Mouse (Mus musculus) limb, embryonic 12.5 days (tissue): ENCODE data around the gene Arl15. TPM values are rescaled to one million over a fixed set of nuclear protein-coding genes. Genes with fewer than 3 reads are reported as not detected.

Experiments
- ATAC-seq: fragments of 200-750 bp; cut with Nextera tagmentation; 2 replicates; pipeline ENCODE4 v1.8.0; 2017; ENCODE audit warnings: low read depth, moderate TSS enrichment; ENCODE audit not compliant: insufficient number of reproducible peaks, insufficient read depth, low FRiP score, low TSS enrichment
- H3K27ac ChIP-seq: fragments of 300-500 bp; sonication (generic); 2 replicates; pipeline ENCODE4 v1.5.1; 2016; ENCODE audit warnings: mild to moderate bottlenecking, moderate library complexity
- H3K27me3 ChIP-seq: fragments of 300-500 bp; sonication (generic); 2 replicates; pipeline ENCODE4 v1.6.1; 2016; ENCODE audit warnings: mild to moderate bottlenecking, moderate library complexity
- H3K36me3 ChIP-seq: fragments of 300-500 bp; sonication (generic); 2 replicates; pipeline ENCODE4 v1.6.1; 2016; ENCODE audit warnings: mild to moderate bottlenecking, moderate library complexity
- H3K4me1 ChIP-seq: fragments of 300-500 bp; sonication (generic); replicated peaks from 2 replicates; pipeline ENCODE4 v1.6.1; 2016
- H3K4me2 ChIP-seq: fragments of 300-500 bp; sonication (generic); 2 replicates; pipeline ENCODE4 v1.6.1; 2016; ENCODE audit warnings: mild to moderate bottlenecking, moderate library complexity
- H3K4me3 ChIP-seq: fragments of 300-500 bp; sonication (generic); replicated peaks from 2 replicates; pipeline ENCODE4 v1.5.1; 2016; ENCODE audit warnings: mild to moderate bottlenecking
- H3K9ac ChIP-seq: fragments of 300-500 bp; sonication (generic); replicated peaks from 2 replicates; pipeline ENCODE4 v1.6.1; 2016; ENCODE audit warnings: mild to moderate bottlenecking, moderate library complexity
- H3K9me3 ChIP-seq: fragments of 300-500 bp; sonication (generic); 2 replicates; pipeline ENCODE4 v1.6.1; 2016; ENCODE audit warnings: mild to moderate bottlenecking, moderate library complexity
- WGBS: fragments of 180-500 bp; shearing (Covaris S2); methylation state at CpG from one replicate; pipeline ENCODE4 v1.1.7; 2016; 5-methylcytosine and 5-hydroxymethylcytosine counted together
- polyA plus RNA-seq: library from polyadenylated mRNA; unstranded; fragments of >200 nt; fragmentation: Nextera tagmentation; extraction: Ambion mirVana; gene quantifications from 2 replicates; pipeline ENCODE4 v1.2.1, GENCODE M21; 2016

Gene Arl15
- polyA plus RNA-seq, 1 experiment from 2014 or later: 17.4 TPM

DNA sequence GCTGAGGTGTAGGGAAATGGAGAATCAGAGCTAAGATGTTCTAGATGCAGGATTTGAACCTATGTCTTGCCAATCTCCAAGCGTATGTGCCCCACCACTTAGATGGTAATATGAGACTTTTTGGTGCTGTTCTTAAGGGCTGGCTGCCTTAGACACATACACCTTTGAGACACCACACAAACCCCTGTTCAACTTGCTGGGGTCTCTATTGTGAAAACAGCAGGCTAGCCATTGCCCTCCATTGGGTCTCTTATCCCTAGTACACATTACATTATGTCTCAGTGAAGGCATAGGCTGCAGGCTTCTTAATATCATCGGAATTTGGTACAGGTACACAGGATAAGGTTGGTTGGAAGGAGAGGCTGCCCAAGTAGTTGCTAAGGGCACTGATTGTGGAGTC, 16.8 kb downstream of the Arl15 start:
- 94% methylated on average over 2 of the region's 2 CpGs for WGBS

DNA sequence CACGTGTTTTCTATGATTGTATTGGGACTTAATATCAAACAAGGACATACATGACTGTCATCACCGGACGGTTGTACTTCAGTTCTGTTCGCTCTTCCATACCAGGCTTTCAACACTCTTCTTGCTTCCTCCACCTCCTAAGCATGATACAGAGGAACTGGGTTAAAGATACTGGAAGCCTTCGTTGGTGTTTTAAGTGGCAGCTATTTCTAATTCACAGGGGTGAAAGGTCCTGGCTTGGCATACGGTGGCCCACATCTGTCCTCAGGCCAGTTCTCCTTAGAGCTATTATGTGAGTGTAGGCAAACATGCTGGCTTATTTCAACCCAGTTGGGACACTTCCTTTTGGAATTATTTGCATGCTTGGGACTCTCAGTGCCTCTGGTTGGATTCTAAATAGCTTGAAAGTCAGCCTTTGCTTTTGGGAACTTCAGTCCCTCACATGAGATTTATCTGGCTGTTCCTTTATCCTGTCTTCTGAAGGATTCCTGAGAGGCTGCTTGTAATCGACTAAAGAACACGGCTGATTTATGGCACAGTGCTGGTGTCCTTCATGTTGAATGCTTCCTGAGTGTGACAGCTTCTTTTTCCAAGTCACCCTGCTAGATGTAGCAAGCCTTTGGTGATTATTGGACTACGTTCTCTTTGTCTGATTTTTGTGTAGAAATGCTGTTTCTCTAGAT, 17.7 kb downstream of the Arl15 start:
- Histone ChIP-seq H3K9ac (no peak overlapping the region), H3K4me3 (no peak overlapping the region), H3K4me2 (no peak overlapping the region), H3K27me3 (no peaks in the 10 kb centered on the region), H3K27ac (no peak overlapping the region), H3K9me3 (no peaks in the 10 kb centered on the region), H3K4me1 (peaks cover 34% of the 10 kb centered on the region), H3K36me3 (no peaks in the 10 kb centered on the region)
- ATAC-seq: no peak
- 35% methylated on average over 9 of the region's 9 CpGs for whole genome bisulfite sequencing

More for the DNA sequence above, 16.8 kb downstream of the Arl15 start:
- Histone ChIP-seq H3K4me1 (peaks cover 30% of the 10 kb centered on the region), H3K4me3 (no peak overlapping the region), H3K9ac (no peak overlapping the region), H3K27me3 (no peaks in the 10 kb centered on the region), H3K9me3 (no peaks in the 10 kb centered on the region), H3K4me2 (no peak overlapping the region), H3K27ac (no peak overlapping the region), H3K36me3 (no peaks in the 10 kb centered on the region)
- ATAC-seq: no peak

DNA sequence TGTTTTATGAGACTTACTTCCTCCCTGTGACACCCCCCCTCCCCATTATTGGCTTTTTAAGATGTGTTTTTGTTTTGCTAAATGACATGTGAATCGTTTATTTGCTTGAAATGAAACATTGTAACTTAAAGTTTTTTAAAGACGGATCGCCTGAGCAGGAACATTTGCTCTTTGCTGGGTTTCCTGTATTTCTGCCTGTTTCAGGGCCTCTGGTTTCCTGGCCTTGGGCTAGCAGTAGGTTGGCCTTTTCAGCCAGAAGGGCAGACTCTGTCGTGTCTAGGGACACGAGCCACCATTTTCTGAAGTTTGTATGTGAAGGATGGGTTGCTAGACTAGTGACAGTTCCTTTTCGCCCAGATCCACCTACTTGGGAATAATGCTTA, 18.3 kb downstream of the Arl15 start:
- H3K36me3 ChIP-seq: no peaks in the 10 kb centered on the region
- 34% methylated on average over 6 of the region's 6 CpGs for WGBS
- no peaks in the 10 kb centered on the region for H3K27me3 ChIP-seq
- H3K27ac ChIP-seq: no peak overlapping the region
- no peak overlapping the region for H3K4me2 ChIP-seq
- no peaks in the 10 kb centered on the region for H3K9me3 ChIP-seq
- H3K9ac ChIP-seq: no peak overlapping the region
- H3K4me1 ChIP-seq: peaks cover 34% of the 10 kb centered on the region
- no peak overlapping the region for H3K4me3 ChIP-seq
- ATAC-seq: no peak

DNA sequence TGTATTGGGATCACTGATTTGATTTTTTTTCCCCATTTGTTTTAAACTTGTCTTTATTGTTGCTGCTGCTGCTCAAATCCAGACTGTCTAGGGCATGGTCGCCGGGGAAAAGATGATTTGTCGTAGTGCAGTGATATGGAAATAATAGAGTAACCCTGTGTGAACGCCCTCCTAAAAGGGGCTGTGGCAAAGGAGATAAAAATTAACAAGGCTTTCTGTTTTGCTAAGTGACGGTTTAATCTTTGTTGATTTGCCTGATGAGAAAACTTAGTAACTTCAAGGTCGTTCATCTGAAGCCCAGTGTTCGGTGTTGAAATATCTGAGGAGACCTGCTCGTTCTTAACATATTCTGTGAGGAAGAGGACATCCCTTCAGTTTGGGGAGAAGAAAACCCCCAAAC, 19.8 kb downstream of the Arl15 start:
- Histone ChIP-seq H3K4me2 (no peak overlapping the region), H3K4me1 (peaks cover 34% of the 10 kb centered on the region), H3K27ac (no peak overlapping the region), H3K27me3 (no peaks in the 10 kb centered on the region), H3K9me3 (no peaks in the 10 kb centered on the region), H3K36me3 (no peaks in the 10 kb centered on the region), H3K9ac (no peak overlapping the region), H3K4me3 (no peak overlapping the region)
- WGBS: 76% methylated on average over 8 of the region's 8 CpGs
- ATAC-seq: no peak

GRCm38 (mm10) chr13:113815697-113816420, 21.6 kb downstream of the Arl15 start:
- 22% methylated on average over 15 of the region's 15 CpGs for WGBS
- Histone ChIP-seq H3K4me3 (no peak overlapping the region), H3K4me1 (peaks cover 34% of the 10 kb centered on the region), H3K27me3 (no peaks in the 10 kb centered on the region), H3K9ac (no peak overlapping the region), H3K9me3 (no peaks in the 10 kb centered on the region), H3K27ac (no peak overlapping the region), H3K36me3 (no peaks in the 10 kb centered on the region), H3K4me2 (0 out of 2 replicates have a peak overlapping the region, but pooled peaks have one; percentile 2)
- ATAC-seq: no peak

DNA sequence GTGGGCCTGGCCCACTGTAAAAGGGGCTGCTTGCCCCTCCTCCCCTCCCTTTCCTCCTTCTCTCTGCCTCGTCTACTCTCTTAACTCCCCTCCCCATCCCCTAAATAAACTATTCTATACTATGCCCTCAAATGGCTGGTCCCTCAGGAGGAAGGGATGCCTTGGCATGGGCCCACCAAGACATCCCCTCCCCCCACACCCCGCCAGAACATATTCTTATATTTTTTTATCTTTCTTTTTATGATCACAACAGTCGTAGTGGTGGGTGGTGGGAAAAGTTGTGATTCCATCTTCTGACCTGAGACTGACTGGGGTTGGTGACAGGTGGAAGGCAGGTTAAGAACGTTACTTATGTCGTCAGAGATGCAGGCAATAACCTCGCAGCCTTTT, 22.1 kb downstream of the Arl15 start:
- H3K36me3 ChIP-seq: no peaks in the 10 kb centered on the region
- H3K4me1 ChIP-seq: peaks cover 33% of the 10 kb centered on the region
- H3K9ac ChIP-seq: no peak overlapping the region
- H3K27ac ChIP-seq: no peak overlapping the region
- H3K4me2 ChIP-seq: no peak overlapping the region
- H3K27me3 ChIP-seq: no peaks in the 10 kb centered on the region
- no peak for ATAC-seq
- WGBS: 65% methylated on average over 6 of the region's 6 CpGs
- no peak overlapping the region for H3K4me3 ChIP-seq
- no peaks in the 10 kb centered on the region for H3K9me3 ChIP-seq

- WGBS: 94% methylated on average over 7 of the region's 7 CpGs
- Histone ChIP-seq H3K27ac (no peak overlapping the region), H3K4me3 (no peak overlapping the region), H3K27me3 (no peaks in the 10 kb centered on the region), H3K36me3 (no peaks in the 10 kb centered on the region), H3K4me1 (peaks cover 24% of the 10 kb centered on the region), H3K9me3 (no peaks in the 10 kb centered on the region), H3K9ac (no peak overlapping the region), H3K4me2 (no peak overlapping the region)
- ATAC-seq: no peak
Observed at GRCm38 (mm10) chr13:113819006-113819405, 24.7 kb downstream of the Arl15 start.

DNA sequence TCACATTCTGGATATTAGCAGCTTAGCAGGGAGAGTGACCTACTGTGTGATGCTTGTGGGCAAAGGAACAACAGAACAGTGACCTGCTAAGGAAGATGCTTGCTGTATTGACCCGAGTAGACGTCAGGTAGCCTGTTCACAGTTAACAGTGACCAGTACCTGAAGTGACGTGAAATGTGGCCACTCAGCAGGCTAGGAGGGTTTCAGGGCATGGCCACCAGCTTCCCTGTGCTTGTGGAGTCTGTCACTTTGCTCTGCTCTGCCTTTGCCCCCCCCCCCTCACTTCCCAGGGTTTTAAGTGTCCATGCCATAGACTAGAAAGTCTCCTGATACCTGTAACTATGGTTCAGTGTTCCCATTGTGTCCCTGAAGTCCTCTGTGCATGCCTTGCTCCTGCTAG, 25.9 kb downstream of the Arl15 start:
- Histone ChIP-seq H3K4me2 (no peak overlapping the region), H3K4me1 (peaks cover 17% of the 10 kb centered on the region), H3K9ac (no peak overlapping the region), H3K4me3 (no peak overlapping the region), H3K36me3 (no peaks in the 10 kb centered on the region), H3K27ac (no peak overlapping the region), H3K9me3 (no peaks in the 10 kb centered on the region), H3K27me3 (no peaks in the 10 kb centered on the region)
- ATAC-seq: no peak
- 89% methylated on average over 3 of the region's 3 CpGs for WGBS

DNA sequence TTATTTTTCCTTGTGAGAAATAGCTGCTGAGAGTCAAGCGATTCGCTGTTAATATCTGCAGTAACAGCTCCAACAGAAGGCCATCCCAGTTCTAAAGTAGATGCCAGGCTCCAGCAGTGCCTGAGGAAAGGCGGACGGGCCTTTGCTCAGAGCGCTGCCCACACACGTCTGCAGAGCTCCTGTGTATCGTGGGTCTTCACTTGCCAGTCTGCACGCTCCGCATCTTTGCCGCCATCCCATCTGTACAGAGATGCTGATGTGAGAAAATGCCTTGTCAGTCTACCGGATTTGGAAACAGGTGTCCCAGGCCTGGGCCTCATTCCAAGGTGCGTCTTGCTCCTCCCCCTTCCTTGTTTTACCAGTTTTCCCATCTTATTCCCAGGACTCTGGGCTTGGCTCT, 27.6 kb downstream of the Arl15 start:
- no peak for ATAC-seq
- no peak overlapping the region for H3K4me3 ChIP-seq

GRCm38 (mm10) chr13:113824027-113824426, 29.7 kb downstream of the Arl15 start:
- H3K36me3 ChIP-seq: no peaks in the 10 kb centered on the region
- no peak overlapping the region for H3K4me3 ChIP-seq
- peaks cover 6% of the 10 kb centered on the region for H3K4me1 ChIP-seq
- no peak overlapping the region for H3K27ac ChIP-seq
- 80% methylated on average over 3 of the region's 3 CpGs for WGBS
- no peak overlapping the region for H3K4me2 ChIP-seq
- no peaks in the 10 kb centered on the region for H3K27me3 ChIP-seq
- no peaks in the 10 kb centered on the region for H3K9me3 ChIP-seq
- no peak for ATAC-seq
- no peak overlapping the region for H3K9ac ChIP-seq

More for the DNA sequence above, 27.6 kb downstream of the Arl15 start:
- peaks cover 4% of the 10 kb centered on the region for H3K4me1 ChIP-seq
- no peaks in the 10 kb centered on the region for H3K27me3 ChIP-seq
- no peak overlapping the region for H3K9ac ChIP-seq
- no peaks in the 10 kb centered on the region for H3K9me3 ChIP-seq
- H3K27ac ChIP-seq: no peak overlapping the region
- 84% methylated on average over 12 of the region's 12 CpGs for WGBS
- no peak overlapping the region for H3K4me2 ChIP-seq
- no peaks in the 10 kb centered on the region for H3K36me3 ChIP-seq

- H3K9ac ChIP-seq: no peak overlapping the region
- H3K4me2 ChIP-seq: no peak overlapping the region
- WGBS: 92% methylated on average over 3 of the region's 3 CpGs
- H3K4me3 ChIP-seq: no peak overlapping the region
- ATAC-seq: no peak
- H3K36me3 ChIP-seq: no peaks in the 10 kb centered on the region
- peaks cover 9% of the 10 kb centered on the region for H3K4me1 ChIP-seq
- H3K27me3 ChIP-seq: no peaks in the 10 kb centered on the region
- H3K27ac ChIP-seq: no peak overlapping the region
- H3K9me3 ChIP-seq: peaks cover 4% of the 10 kb centered on the region; the same call in 1 of the 2 replicates
Observed at GRCm38 (mm10) chr13:113828633-113829032, 34.3 kb downstream of the Arl15 start.
